Mouse (Mus musculus): ENCODE measurements around the gene Fam25c. TPM values are rescaled to one million over a fixed set of nuclear protein-coding genes. Genes with fewer than 3 reads are reported as not detected.
A peak's percentile ranks its signal among the peaks of the same experiment; 100 is the strongest.

The Fam25c gene
- total RNA-seq (2014; fragmentation: Nextera tagmentation) (not detected in 2 replicates), total RNA-seq (2017) (not detected in 2 replicates)

GRCm38 (mm10) chr14:34355301-34355700, at the start of gene Fam25c:
Gene Fam25c, minus strand, starts transcription at chr14:34355433.
- no peak for ATAC-seq (replicated peaks; ENCODE audit: low FRiP score, low TSS enrichment, poor library complexity, severe bottlenecking)

GRCm38 (mm10) chr14:34403424-34403823, 48.2 kb upstream of the Fam25c start:
- no peak for ATAC-seq (replicated peaks; ENCODE audit: low FRiP score, low TSS enrichment, poor library complexity, severe bottlenecking)

- ATAC-seq (replicated peaks; ENCODE audit: low FRiP score, low TSS enrichment, poor library complexity, severe bottlenecking), result no peak
These were observed 47.6 kb upstream of the Fam25c start for GRCm38 (mm10) chr14:34402871-34403270.

GRCm38 (mm10) chr14:34401135-34401534, 45.9 kb upstream of the Fam25c start:
- ATAC-seq (replicated peaks; ENCODE audit: low FRiP score, low TSS enrichment, poor library complexity, severe bottlenecking), result peak; percentile 99

- ATAC-seq (replicated peaks; ENCODE audit: low FRiP score, low TSS enrichment, poor library complexity, severe bottlenecking), result no peak
These were observed 44.8 kb upstream of the Fam25c start for GRCm38 (mm10) chr14:34400021-34400420.

GRCm38 (mm10) chr14:34399301-34399700, 44.1 kb upstream of the Fam25c start:
- no peak for ATAC-seq (replicated peaks; ENCODE audit: low FRiP score, low TSS enrichment, poor library complexity, severe bottlenecking)

GRCm38 (mm10) chr14:34398901-34399300, 43.7 kb upstream of the Fam25c start:
- ATAC-seq (replicated peaks; ENCODE audit: low FRiP score, low TSS enrichment, poor library complexity, severe bottlenecking), result no peak

- no peak for ATAC-seq (replicated peaks; ENCODE audit: low FRiP score, low TSS enrichment, poor library complexity, severe bottlenecking)
These were observed 42.6 kb upstream of the Fam25c start for GRCm38 (mm10) chr14:34397871-34398270.

GRCm38 (mm10) chr14:34393295-34393694, 38.1 kb upstream of the Fam25c start:
- ATAC-seq (replicated peaks; ENCODE audit: low FRiP score, low TSS enrichment, poor library complexity, severe bottlenecking), result no peak

- ATAC-seq (replicated peaks; ENCODE audit: low FRiP score, low TSS enrichment, poor library complexity, severe bottlenecking), result no peak
These were observed 27.9 kb upstream of the Fam25c start for GRCm38 (mm10) chr14:34382921-34383704.

- no peak for ATAC-seq (replicated peaks; ENCODE audit: low FRiP score, low TSS enrichment, poor library complexity, severe bottlenecking)
These were observed 23.5 kb upstream of the Fam25c start for GRCm38 (mm10) chr14:34378560-34379331.

- ATAC-seq (replicated peaks; ENCODE audit: low FRiP score, low TSS enrichment, poor library complexity, severe bottlenecking), result no peak
These were observed 21.9 kb upstream of the Fam25c start for GRCm38 (mm10) chr14:34377121-34377520.

- no peak for ATAC-seq (replicated peaks; ENCODE audit: low FRiP score, low TSS enrichment, poor library complexity, severe bottlenecking)
These were observed 20.7 kb upstream of the Fam25c start for GRCm38 (mm10) chr14:34375941-34376340.

- ATAC-seq (replicated peaks; ENCODE audit: low FRiP score, low TSS enrichment, poor library complexity, severe bottlenecking), result no peak
These were observed 20.2 kb upstream of the Fam25c start, which contains the start of gene Mmrn2 for GRCm38 (mm10) chr14:34375415-34375904. Gene Mmrn2, plus strand, starts transcription at chr14:34375465.

GRCm38 (mm10) chr14:34374577-34374976, 19.3 kb upstream of the Fam25c start, which contains the start of gene Sncg:
Gene Sncg, minus strand, starts transcription at chr14:34374789.
- ATAC-seq (replicated peaks; ENCODE audit: low FRiP score, low TSS enrichment, poor library complexity, severe bottlenecking), result no peak

- no peak for ATAC-seq (replicated peaks; ENCODE audit: low FRiP score, low TSS enrichment, poor library complexity, severe bottlenecking)
These were observed 18.3 kb upstream of the Fam25c start for GRCm38 (mm10) chr14:34373581-34373980.

- ATAC-seq (replicated peaks; ENCODE audit: low FRiP score, low TSS enrichment, poor library complexity, severe bottlenecking), result no peak
These were observed 17.4 kb upstream of the Fam25c start for GRCm38 (mm10) chr14:34372646-34373045.

GRCm38 (mm10) chr14:34371763-34372162, 16.5 kb upstream of the Fam25c start:
- ATAC-seq (replicated peaks; ENCODE audit: low FRiP score, low TSS enrichment, poor library complexity, severe bottlenecking), result no peak; the same call in 1 of the 2 replicates

GRCm38 (mm10) chr14:34370921-34371320, 15.7 kb upstream of the Fam25c start:
- ATAC-seq (replicated peaks; ENCODE audit: low FRiP score, low TSS enrichment, poor library complexity, severe bottlenecking), result no peak

- no peak for ATAC-seq (replicated peaks; ENCODE audit: low FRiP score, low TSS enrichment, poor library complexity, severe bottlenecking)
These were observed 15.0 kb upstream of the Fam25c start for GRCm38 (mm10) chr14:34370203-34370602.
